Mouse (Mus musculus): Measurements from ENCODE around the gene D130043K22Rik.

D130043K22Rik gene

GRCm38 (mm10) chr13:24844983-24845955 lies at the start of gene D130043K22Rik:
D130043K22Rik (plus strand) TSS chr13:24845135.
- peak in 1 of 2 experiments; percentile 50 for DNase-seq (ENCODE audit: low spot score in 2 of 2)

GRCm38 (mm10) chr13:24798686-24799085 lies 46.2 kb upstream of the D130043K22Rik start:
- DNase-seq (ENCODE audit: low spot score in 2 of 2), result no peak

- DNase-seq (ENCODE audit: low spot score in 2 of 2), result no peak
Observed at GRCm38 (mm10) chr13:24799378-24799777, 45.6 kb upstream of the D130043K22Rik start.

- DNase-seq (ENCODE audit: low spot score in 2 of 2), result peak; percentile 55 to 69
Observed at GRCm38 (mm10) chr13:24799925-24800673, 44.8 kb upstream of the D130043K22Rik start.

GRCm38 (mm10) chr13:24800674-24801307 lies 44.1 kb upstream of the D130043K22Rik start:
- peak; percentile 97 to 98 for DNase-seq (ENCODE audit: low spot score in 2 of 2)

GRCm38 (mm10) chr13:24801308-24801921 lies 43.5 kb upstream of the D130043K22Rik start, which contains the start of gene BC005537:
BC005537 (plus strand) TSS chr13:24801657.
- DNase-seq (ENCODE audit: low spot score in 2 of 2), result peak in 1 of 2 experiments; percentile 76

GRCm38 (mm10) chr13:24802131-24802691 lies 42.7 kb upstream of the D130043K22Rik start:
- peak; percentile 61 to 63 for DNase-seq (ENCODE audit: low spot score in 2 of 2)

- DNase-seq (ENCODE audit: low spot score in 2 of 2), result no peak
Observed at GRCm38 (mm10) chr13:24803196-24803595, 41.7 kb upstream of the D130043K22Rik start.

- no peak for DNase-seq (ENCODE audit: low spot score in 2 of 2)
Observed at GRCm38 (mm10) chr13:24806079-24806478, 38.9 kb upstream of the D130043K22Rik start.

GRCm38 (mm10) chr13:24812521-24812920 lies 32.4 kb upstream of the D130043K22Rik start:
- DNase-seq (ENCODE audit: low spot score in 2 of 2), result no peak

GRCm38 (mm10) chr13:24814616-24815015 lies 30.3 kb upstream of the D130043K22Rik start:
- no peak for DNase-seq (ENCODE audit: low spot score in 2 of 2)

- DNase-seq (ENCODE audit: low spot score in 2 of 2), result peak in 1 of 2 experiments; percentile 26
Observed at GRCm38 (mm10) chr13:24816125-24817092, 28.5 kb upstream of the D130043K22Rik start.

- no peak for DNase-seq (ENCODE audit: low spot score in 2 of 2)
Observed at GRCm38 (mm10) chr13:24819931-24820330, 25.0 kb upstream of the D130043K22Rik start.

- no peak for DNase-seq (ENCODE audit: low spot score in 2 of 2)
Observed at GRCm38 (mm10) chr13:24822663-24823343, 22.1 kb upstream of the D130043K22Rik start.

GRCm38 (mm10) chr13:24824647-24825046 lies 20.3 kb upstream of the D130043K22Rik start:
- DNase-seq (ENCODE audit: low spot score in 2 of 2), result no peak

GRCm38 (mm10) chr13:24825587-24825986 lies 19.3 kb upstream of the D130043K22Rik start:
- DNase-seq (ENCODE audit: low spot score in 2 of 2), result no peak

- DNase-seq (ENCODE audit: low spot score in 2 of 2), result no peak
Observed at GRCm38 (mm10) chr13:24826116-24826515, 18.8 kb upstream of the D130043K22Rik start.

- DNase-seq (ENCODE audit: low spot score in 2 of 2), result peak in 1 of 2 experiments; percentile 22
Observed at GRCm38 (mm10) chr13:24830756-24831352, 14.1 kb upstream of the D130043K22Rik start.
